Mouse (Mus musculus): ENCODE results near the gene Pdrg1.

Pdrg1 gene

DNA sequence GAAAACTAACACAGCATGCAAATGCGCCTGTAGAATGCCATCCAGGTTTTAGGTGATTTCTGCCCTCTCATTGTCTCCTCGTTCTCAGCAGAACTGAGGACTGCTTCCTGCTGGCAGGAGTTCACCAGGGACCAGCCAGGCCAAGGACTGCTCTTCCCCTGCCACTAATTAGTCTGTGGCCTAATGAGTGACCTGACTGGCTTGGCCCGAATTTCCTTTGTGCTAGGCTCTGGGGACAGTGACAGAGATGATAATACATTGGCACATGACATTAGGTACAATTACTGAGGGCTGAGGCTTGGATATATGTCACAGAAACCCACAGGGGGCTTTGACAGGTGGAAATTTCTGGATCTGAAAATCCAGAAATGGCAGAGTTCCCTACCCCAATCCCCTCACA is 38.2 kb downstream of the Pdrg1 start:
- ATAC-seq (ENCODE audit: insufficient number of reproducible peaks, low FRiP score, low TSS enrichment): no peak

- ATAC-seq (ENCODE audit: insufficient number of reproducible peaks, low FRiP score, low TSS enrichment): no peak
These were observed 49.7 kb downstream of the Pdrg1 start for GRCm38 (mm10) chr2:152965555-152965954.

- peak; percentile 97 for ATAC-seq (ENCODE audit: insufficient number of reproducible peaks, low FRiP score, low TSS enrichment)
These were observed 53.0 kb downstream of the Pdrg1 start, which contains the start of gene Ttll9 for GRCm38 (mm10) chr2:152962091-152962793. Ttll9 (plus strand) TSS chr2:152962485.
